Mouse (Mus musculus) limb, embryonic 11.5 days (tissue): ENCODE data around the gene Cdcp1. TPM values are rescaled to one million over a fixed set of nuclear protein-coding genes. Genes with fewer than 3 reads are reported as not detected.

Experiments used
- ATAC-seq: fragments of 200-750 bp; cut with Nextera tagmentation; 2 replicates; pipeline ENCODE4 v1.8.0; 2017; ENCODE audit warnings: low read depth; ENCODE audit not compliant: insufficient number of reproducible peaks, low FRiP score, low TSS enrichment
- DNase-seq: peaks from one replicate; pipeline ENCODE4 v3.0.0-alpha.2; 2015; ENCODE audit warnings: low spot score
- H3K27ac ChIP-seq: fragments of 300-500 bp; sonication (generic); replicated peaks from 2 replicates; pipeline ENCODE4 v1.5.1; 2014; ENCODE audit warnings: low read depth, mild to moderate bottlenecking, low read length
- H3K27me3 ChIP-seq: fragments of 300-500 bp; sonication (generic); 2 replicates; pipeline ENCODE4 v1.6.1; 2014; ENCODE audit warnings: mild to moderate bottlenecking, low read length, mixed read lengths; ENCODE audit not compliant: control insufficient read depth, insufficient read depth
- H3K36me3 ChIP-seq: fragments of 300-500 bp; sonication (generic); 2 replicates; pipeline ENCODE4 v1.6.1; 2014; ENCODE audit warnings: mild to moderate bottlenecking, low read length, moderate library complexity, mixed read lengths; ENCODE audit not compliant: control insufficient read depth, insufficient read depth
- H3K4me1 ChIP-seq: fragments of 300-500 bp; sonication (generic); 2 replicates; pipeline ENCODE4 v1.6.1; 2014; ENCODE audit warnings: low read length, mixed read lengths; ENCODE audit not compliant: control insufficient read depth, insufficient read depth
- H3K4me2 ChIP-seq: fragments of 300-500 bp; sonication (generic); 2 replicates; pipeline ENCODE4 v1.6.1; 2014; ENCODE audit warnings: low read depth, mild to moderate bottlenecking, moderate library complexity; ENCODE audit not compliant: severe bottlenecking
- H3K4me3 ChIP-seq: fragments of 300-500 bp; sonication (generic); 2 replicates; pipeline ENCODE4 v1.5.1; 2014; ENCODE audit warnings: low read depth, low read length
- H3K9ac ChIP-seq: fragments of 300-500 bp; sonication (generic); 2 replicates; pipeline ENCODE4 v1.6.1; 2014; ENCODE audit warnings: mild to moderate bottlenecking, low read length
- H3K9me3 ChIP-seq: fragments of 300-500 bp; sonication (generic); 2 replicates; pipeline ENCODE4 v1.6.1; 2016; ENCODE audit warnings: low read length; ENCODE audit not compliant: control insufficient read depth
- WGBS: fragments of 180-500 bp; shearing (Covaris S2); extraction: QIAGEN DNeasy Blood & Tissue Kit; methylation state at CpG from one replicate; pipeline ENCODE4 v1.1.7; 2014; 5-methylcytosine and 5-hydroxymethylcytosine counted together
- polyA plus RNA-seq: library from polyadenylated mRNA; unstranded; fragments of >200 nt; fragmentation: Nextera tagmentation; extraction: Ambion mirVana; gene quantifications from 2 replicates; pipeline ENCODE4 v1.2.1, GENCODE M21; 2014

Cdcp1 gene
- polyA plus RNA-seq, 1 experiment from 2014 or later, result 2.5 TPM

- no peak overlapping the region for H3K4me3 ChIP-seq
- 75% methylated on average over 3 of the region's 3 CpGs for WGBS
- no peak for ATAC-seq
- H3K27ac ChIP-seq, result no peak overlapping the region
- no peaks in the 10 kb centered on the region for H3K36me3 ChIP-seq
- H3K27me3 ChIP-seq, result no peaks in the 10 kb centered on the region
- no peak for DNase-seq
- no peak overlapping the region for H3K9ac ChIP-seq
- H3K4me2 ChIP-seq, result no peak overlapping the region
- no peaks in the 10 kb centered on the region for H3K4me1 ChIP-seq
- no peaks in the 10 kb centered on the region for H3K9me3 ChIP-seq
Observed at GRCm38 (mm10) chr9:123152026-123152425, 63.8 kb downstream of the Cdcp1 start.

GRCm38 (mm10) chr9:123151561-123151960, 64.3 kb downstream of the Cdcp1 start:
- ATAC-seq (no peak), DNase-seq (no peak)
- Histone ChIP-seq H3K4me3 (no peak overlapping the region), H3K27me3 (no peaks in the 10 kb centered on the region), H3K36me3 (no peaks in the 10 kb centered on the region), H3K4me2 (no peak overlapping the region), H3K27ac (no peak overlapping the region), H3K9ac (no peak overlapping the region), H3K9me3 (no peaks in the 10 kb centered on the region), H3K4me1 (no peaks in the 10 kb centered on the region)
- WGBS, result 67% methylated on average over 1 of the region's 1 CpGs

GRCm38 (mm10) chr9:123150241-123151020, 65.4 kb downstream of the Cdcp1 start, which contains the start of gene Clec3b:
TSS of gene Clec3b (plus strand) at chr9:123150946.
- Histone ChIP-seq H3K9me3 (no peaks in the 10 kb centered on the region), H3K36me3 (no peaks in the 10 kb centered on the region), H3K4me1 (no peaks in the 10 kb centered on the region), H3K4me2 (no peak within 1 kb of the TSS), H3K27me3 (no peaks in the 10 kb centered on the region), H3K9ac (no peak within 1 kb of the TSS), H3K4me3 (no peak within 1 kb of the TSS), H3K27ac (no peak within 1 kb of the TSS)
- DNase-seq (no peak), ATAC-seq (no peak)
- WGBS, result 85% methylated on average over 5 of the region's 5 CpGs

GRCm38 (mm10) chr9:123148430-123148829, 67.4 kb downstream of the Cdcp1 start:
- Histone ChIP-seq H3K27me3 (no peaks in the 10 kb centered on the region), H3K9me3 (no peaks in the 10 kb centered on the region; the same call in 1 of the 2 replicates), H3K4me3 (no peak overlapping the region), H3K36me3 (no peaks in the 10 kb centered on the region), H3K4me1 (no peaks in the 10 kb centered on the region), H3K27ac (no peak overlapping the region), H3K4me2 (no peak overlapping the region), H3K9ac (no peak overlapping the region)
- 88% methylated on average over 5 of the region's 5 CpGs for WGBS
- ATAC-seq, result no peak
- no peak for DNase-seq

- Histone ChIP-seq H3K4me1 (no peaks in the 10 kb centered on the region), H3K36me3 (peaks cover 23% of the 10 kb centered on the region), H3K4me3 (no peak overlapping the region), H3K27ac (no peak overlapping the region), H3K9ac (no peak overlapping the region), H3K27me3 (no peaks in the 10 kb centered on the region), H3K9me3 (no peaks in the 10 kb centered on the region; the same call in 1 of the 2 replicates), H3K4me2 (no peak overlapping the region)
- DNase-seq (no peak), ATAC-seq (no peak)
- WGBS, result 89% methylated on average over 4 of the region's 4 CpGs
Observed at GRCm38 (mm10) chr9:123139887-123140614, 75.8 kb downstream of the Cdcp1 start.

GRCm38 (mm10) chr9:123138891-123139474, 76.9 kb downstream of the Cdcp1 start:
- Histone ChIP-seq H3K4me3 (no peak overlapping the region), H3K9me3 (no peaks in the 10 kb centered on the region; the same call in 1 of the 2 replicates), H3K36me3 (peaks cover 25% of the 10 kb centered on the region), H3K27me3 (no peaks in the 10 kb centered on the region), H3K4me2 (no peak overlapping the region), H3K9ac (no peak overlapping the region), H3K4me1 (no peaks in the 10 kb centered on the region), H3K27ac (no peak overlapping the region)
- no peak for ATAC-seq
- 74% methylated on average over 5 of the region's 5 CpGs for whole genome bisulfite sequencing
- DNase-seq, result no peak

- Histone ChIP-seq H3K4me1 (no peaks in the 10 kb centered on the region), H3K27ac (no peak overlapping the region), H3K27me3 (no peaks in the 10 kb centered on the region), H3K9ac (no peak overlapping the region), H3K36me3 (peaks cover 34% of the 10 kb centered on the region), H3K4me3 (no peak overlapping the region), H3K4me2 (no peak overlapping the region), H3K9me3 (no peaks in the 10 kb centered on the region)
- 90% methylated on average over 7 of the region's 7 CpGs for WGBS
- DNase-seq (no peak), ATAC-seq (no peak)
Observed at GRCm38 (mm10) chr9:123136953-123137682, 78.7 kb downstream of the Cdcp1 start.

GRCm38 (mm10) chr9:123132994-123133393, 82.8 kb downstream of the Cdcp1 start:
- no peak overlapping the region for H3K4me3 ChIP-seq
- no peaks in the 10 kb centered on the region for H3K4me1 ChIP-seq
- DNase-seq (no peak), ATAC-seq (no peak)
- H3K27me3 ChIP-seq, result no peaks in the 10 kb centered on the region
- 94% methylated on average over 3 of the region's 3 CpGs for whole genome bisulfite sequencing
- H3K4me2 ChIP-seq, result no peak overlapping the region
- no peak overlapping the region for H3K9ac ChIP-seq
- peaks cover 31% of the 10 kb centered on the region for H3K36me3 ChIP-seq
- no peak overlapping the region for H3K27ac ChIP-seq
- no peaks in the 10 kb centered on the region for H3K9me3 ChIP-seq
